In the genomic region with DNA sequence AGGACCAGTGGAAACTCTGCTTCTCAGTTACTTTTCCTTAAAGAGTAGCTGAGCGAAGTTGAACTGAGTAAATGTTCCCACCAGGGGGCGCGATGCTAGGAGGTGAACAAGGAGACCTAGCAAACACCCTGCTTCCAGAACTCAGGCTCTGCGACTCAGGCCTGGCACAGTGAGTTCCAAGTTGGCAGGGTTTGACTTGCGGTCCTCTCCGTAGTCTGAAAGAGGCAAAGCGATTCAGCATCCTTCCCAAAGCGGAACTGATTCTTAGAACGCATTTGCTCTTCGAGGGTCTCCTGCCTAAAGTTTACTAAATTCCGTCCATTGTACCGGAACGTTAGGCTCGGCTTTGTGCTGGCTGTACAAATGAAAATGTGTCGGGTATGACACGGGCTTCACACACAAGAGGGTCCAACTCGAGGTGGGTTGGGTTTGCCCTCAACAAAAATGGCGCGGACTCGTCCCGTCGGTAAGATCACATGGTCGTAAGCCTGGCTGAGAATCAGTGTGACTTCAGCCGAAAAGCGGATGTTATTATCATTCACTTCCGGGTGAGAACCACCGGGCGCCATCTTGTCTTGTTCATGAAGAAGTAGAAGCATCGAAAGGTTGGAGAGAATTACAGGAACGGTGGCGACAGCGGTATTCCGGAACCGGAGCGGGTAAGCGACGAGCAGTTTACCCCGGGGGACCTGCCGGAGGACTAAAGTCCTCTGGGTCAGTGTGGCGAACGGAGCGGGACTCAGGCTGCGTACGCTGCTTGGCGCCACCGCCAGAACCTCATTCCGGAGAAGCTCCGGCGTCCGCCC, we compare ENCODE assay signal across 8 mouse cellular contexts. TPM values are rescaled to one million over a fixed set of nuclear protein-coding genes. Genes with fewer than 3 reads are reported as not detected.
DNase-seq lines count a peak whose midpoint lies in the region; ATAC-seq and TF ChIP-seq lines count a peak whose summit lies in the region.

Pnisr (plus strand) TSS at position 103 of the 806 bp plus-strand sequence.

- under 1% methylated on average over 50 of the region's 50 CpGs for WGBS in forebrain, embryonic 13.5 days
- under 1% methylated on average over 50 of the region's 50 CpGs for WGBS in large intestine, adult 2 months
- under 1% methylated on average over 50 of the region's 50 CpGs for WGBS in liver, postnatal 0 days (ENCODE audit: insufficient replicate concordance)
- WGBS in neural tube, embryonic 14.5 days: under 1% methylated on average over 50 of the region's 50 CpGs

- H3K36me3 ChIP-seq in ES-Bruce4 (ENCODE audit: control insufficient read depth, insufficient read depth, low read length, poor library complexity, severe bottlenecking): 0 out of 2 replicates have a peak, but pooled peaks cover 3% of the 10 kb centered on the region
- H3K36me3 ChIP-seq in forebrain, embryonic 13.5 days (ENCODE audit: poor library complexity, severe bottlenecking): no peaks in the 10 kb centered on the region
- H3K36me3 ChIP-seq in liver, postnatal 0 days (replicated peaks; ENCODE audit: insufficient read depth, low read length): no peaks in the 10 kb centered on the region
- no peaks in the 10 kb centered on the region for H3K36me3 ChIP-seq in neural tube, embryonic 14.5 days (ENCODE audit: control insufficient read depth, insufficient read depth, low read length)

- peak within 1 kb of the TSS; percentile 92 for H3K27ac ChIP-seq in ES-Bruce4 (ENCODE audit: insufficient read depth, low read length)
- peak within 1 kb of the TSS; percentile 96 for H3K27ac ChIP-seq in forebrain, embryonic 13.5 days
- H3K27ac ChIP-seq in liver, postnatal 0 days (ENCODE audit: low read depth): peak within 1 kb of the TSS; percentile 90
- H3K27ac ChIP-seq in neural tube, embryonic 14.5 days (ENCODE audit: low read depth, low read length): peak within 1 kb of the TSS; percentile 98

- H3K4me1 ChIP-seq in ES-Bruce4 (ENCODE audit: control insufficient read depth, insufficient read depth, low read length): no peaks in the 10 kb centered on the region
- H3K4me1 ChIP-seq in forebrain, embryonic 13.5 days: peaks cover 25% of the 10 kb centered on the region
- H3K4me1 ChIP-seq in liver, postnatal 0 days (ENCODE audit: insufficient read depth): peaks cover 3% of the 10 kb centered on the region; the same call in 1 of the 2 replicates
- peaks cover 17% of the 10 kb centered on the region for H3K4me1 ChIP-seq in neural tube, embryonic 14.5 days (ENCODE audit: control insufficient read depth, insufficient read depth, low read length)

- no peak for TF ChIP-seq EP300 in ES-Bruce4 (IDR thresholded peaks at IDR 0.05; ENCODE audit: insufficient read depth, low read depth, low read length)
- peak; percentile 7; the same call in 1 of the 2 replicates for TF ChIP-seq EP300 in liver, postnatal 0 days (IDR thresholded peaks at IDR 0.05; ENCODE audit: low read depth)

- peak within 1 kb of the TSS; percentile 59 for H3K4me2 ChIP-seq in forebrain, embryonic 13.5 days
- H3K4me2 ChIP-seq in liver, postnatal 0 days (ENCODE audit: low read depth, low read length): peak within 1 kb of the TSS; percentile 68
- peak within 1 kb of the TSS; percentile 52 for H3K4me2 ChIP-seq in neural tube, embryonic 14.5 days (ENCODE audit: low read depth, low read length)

- peak within 1 kb of the TSS; percentile 93 for H3K4me3 ChIP-seq in ES-Bruce4 (ENCODE audit: low read depth, low read length)
- H3K4me3 ChIP-seq in forebrain, embryonic 13.5 days: peak within 1 kb of the TSS; percentile 82
- peak within 1 kb of the TSS; percentile 65 for H3K4me3 ChIP-seq in liver, postnatal 0 days (ENCODE audit: low read depth, low read length)
- peak within 1 kb of the TSS; percentile 88 for H3K4me3 ChIP-seq in neural tube, embryonic 14.5 days (ENCODE audit: low read depth, low read length)

- no peaks in the 10 kb centered on the region for H3K9me3 ChIP-seq in ES-Bruce4 (replicated peaks; ENCODE audit: control insufficient read depth, insufficient read depth, low read length, poor library complexity, severe bottlenecking)
- no peaks in the 10 kb centered on the region for H3K9me3 ChIP-seq in forebrain, embryonic 13.5 days (replicated peaks)
- no peaks in the 10 kb centered on the region for H3K9me3 ChIP-seq in liver, postnatal 0 days (ENCODE audit: low read length)
- H3K9me3 ChIP-seq in neural tube, embryonic 14.5 days (ENCODE audit: control insufficient read depth, low read length): no peaks in the 10 kb centered on the region

- TF ChIP-seq CTCF in ES-Bruce4 (IDR thresholded peaks at IDR 0.05; ENCODE audit: low read depth, low read length): peak; percentile 64
- TF ChIP-seq CTCF in liver, postnatal 0 days (IDR thresholded peaks at IDR 0.05; ENCODE audit: low read depth): peak; percentile 97

- peak; percentile 95 for ATAC-seq in cerebellum, adult (ENCODE audit: insufficient number of reproducible peaks, low FRiP score, low TSS enrichment)
- peak; percentile 98 for ATAC-seq in forebrain, embryonic 13.5 days
- peak; percentile 98 for ATAC-seq in liver, postnatal 0 days
- ATAC-seq in neural tube, embryonic 14.5 days (ENCODE audit: low read depth): peak; percentile 98

- intact Hi-C loops in heart, postnatal 10 days (cut with DNase I): loop anchor here (1.0 to 5.0 kb wide), 3 partner anchors 85 to 143 kb away; partner anchors contain the start of gene Faxc

- TF ChIP-seq POLR2A in ES-Bruce4 (IDR thresholded peaks at IDR 0.05; ENCODE audit: insufficient read depth, low read length): peak; percentile 38

- no peaks in the 10 kb centered on the region for H3K27me3 ChIP-seq in ES-Bruce4 (ENCODE audit: control insufficient read depth, insufficient read depth, low read length, poor library complexity, severe bottlenecking)
- H3K27me3 ChIP-seq in forebrain, embryonic 13.5 days: no peaks in the 10 kb centered on the region
- no peaks in the 10 kb centered on the region for H3K27me3 ChIP-seq in liver, postnatal 0 days (ENCODE audit: insufficient read depth, low read length)
- no peaks in the 10 kb centered on the region for H3K27me3 ChIP-seq in neural tube, embryonic 14.5 days (ENCODE audit: control insufficient read depth, insufficient read depth, low read length)

- DNase-seq in heart, postnatal 10 days: peak; percentile 95 to 97
- peak; percentile 95 for DNase-seq in large intestine, adult 2 months (ENCODE audit: low read depth, low spot score)
- DNase-seq in liver, postnatal 0 days: peak; percentile 92
- peak; percentile 97 for DNase-seq in testis, postnatal 10 days (ENCODE audit: low spot score)

- peak within 1 kb of the TSS; percentile 95 for H3K9ac ChIP-seq in ES-Bruce4 (ENCODE audit: low read depth, poor library complexity, severe bottlenecking)
- H3K9ac ChIP-seq in forebrain, embryonic 13.5 days: peak within 1 kb of the TSS; percentile 90
- peak within 1 kb of the TSS; percentile 82 for H3K9ac ChIP-seq in liver, postnatal 0 days (replicated peaks)
- peak within 1 kb of the TSS; percentile 94 for H3K9ac ChIP-seq in neural tube, embryonic 14.5 days (replicated peaks; ENCODE audit: low read depth, low read length)

RNA-seq across cellular contexts. Expression of gene Pnisr, which starts in this region (rescaled TPM):
- 265 and 267 TPM in 2 replicates for polyA plus RNA-seq in ES-Bruce4 (2011; ENCODE audit: insufficient read depth, insufficient read length, low read depth, missing spikeins)
- 200 and 205 TPM in 2 replicates for polyA plus RNA-seq in forebrain, embryonic 13.5 days (2015; fragmentation: Nextera tagmentation; extraction: Ambion mirVana)
- total RNA-seq in heart, postnatal 10 days (2021): 10 to 100 TPM; 49.0 to 52.2 TPM
- polyA plus RNA-seq in large intestine, adult 2 months (2012; rRNA removed): 12.1 and 43.1 TPM in 2 replicates
- 22.0 and 27.9 TPM in 2 replicates for polyA plus RNA-seq in liver, postnatal 0 days (2015; fragmentation: Nextera tagmentation; extraction: Ambion mirVana)
- 194 and 225 TPM in 2 replicates for polyA plus RNA-seq in neural tube, embryonic 14.5 days (2014; fragmentation: Nextera tagmentation; extraction: Ambion mirVana)

Comparison
In these comparisons a context has a peak if more than half of its experiments do, and no peak if none do; other contexts are left out.
1. Peak in every context shown above with its lines: DNase-seq, ATAC-seq, H3K4me3 ChIP-seq and H3K27ac ChIP-seq.